Mouse (Mus musculus) heart, embryonic 16.5 days (tissue): ENCODE results near the gene Zfp94. TPM values are rescaled to one million over a fixed set of nuclear protein-coding genes. Genes with fewer than 3 reads are reported as not detected.

Source experiments
- ATAC-seq: fragments of 200-750 bp; cut with Nextera tagmentation; replicated peaks from 2 replicates; pipeline ENCODE4 v1.8.0; 2017; ENCODE audit warnings: moderate number of reproducible peaks; ENCODE audit not compliant: insufficient read depth, low FRiP score; ENCODE audit errors: extremely low read depth
- H3K27ac ChIP-seq: fragments of 300-500 bp; sonication (generic); 2 replicates; pipeline ENCODE4 v1.5.1; 2014; ENCODE audit warnings: mild to moderate bottlenecking, low read length, control low read depth, moderate library complexity
- H3K27me3 ChIP-seq: fragments of 300-500 bp; sonication (generic); 2 replicates; pipeline ENCODE4 v1.6.1; 2014; ENCODE audit warnings: low read length, mixed read lengths; ENCODE audit not compliant: control insufficient read depth, insufficient read depth
- H3K36me3 ChIP-seq: fragments of 300-500 bp; sonication (generic); 2 replicates; pipeline ENCODE4 v1.6.1; 2014; ENCODE audit not compliant: control insufficient read depth, insufficient read depth
- H3K4me1 ChIP-seq: fragments of 300-500 bp; sonication (generic); 2 replicates; pipeline ENCODE4 v1.6.1; 2014; ENCODE audit warnings: low read length, mixed read lengths; ENCODE audit not compliant: control insufficient read depth, insufficient read depth
- H3K4me2 ChIP-seq: fragments of 300-500 bp; sonication (generic); 2 replicates; pipeline ENCODE4 v1.6.1; 2014; ENCODE audit warnings: low read depth, mild to moderate bottlenecking, control low read depth, low read length
- H3K4me3 ChIP-seq: fragments of 300-500 bp; sonication (generic); 2 replicates; pipeline ENCODE4 v1.5.1; 2014; ENCODE audit warnings: mild to moderate bottlenecking, control low read depth, low read length
- H3K9ac ChIP-seq: fragments of 300-500 bp; sonication (generic); 2 replicates; pipeline ENCODE4 v1.6.1; 2014; ENCODE audit warnings: low read length, control low read depth
- H3K9me3 ChIP-seq: fragments of 300-500 bp; sonication (generic); replicated peaks from 2 replicates; pipeline ENCODE4 v1.6.1; 2016; ENCODE audit warnings: low read length; ENCODE audit not compliant: control insufficient read depth
- WGBS: fragments of 180-500 bp; shearing (Covaris S2); extraction: QIAGEN DNeasy Blood & Tissue Kit; methylation state at CpG from one replicate; pipeline ENCODE4 v1.1.7; 2014; 5-methylcytosine and 5-hydroxymethylcytosine counted together
- polyA plus RNA-seq: library from polyadenylated mRNA; unstranded; fragments of >200 nt; fragmentation: Nextera tagmentation; extraction: Ambion mirVana; gene quantifications from 2 replicates; pipeline ENCODE4 v1.2.1, GENCODE M21; 2015

Gene Zfp94
- polyA plus RNA-seq, 1 experiment from 2014 or later = 5.1 TPM

- 2% methylated on average over 12 of the region's 12 CpGs for WGBS
- Histone ChIP-seq H3K27ac (no peak overlapping the region), H3K36me3 (peaks cover 41% of the 10 kb centered on the region), H3K27me3 (no peaks in the 10 kb centered on the region), H3K4me3 (peak overlapping the region; percentile 87), H3K9ac (peak overlapping the region; percentile 89), H3K4me2 (peak overlapping the region; percentile 92), H3K4me1 (peaks cover 17% of the 10 kb centered on the region), H3K9me3 (no peaks in the 10 kb centered on the region)
- ATAC-seq = no peak
These were observed 17.9 kb downstream of the Zfp94 start for GRCm38 (mm10) chr7:24298635-24298972.

DNA sequence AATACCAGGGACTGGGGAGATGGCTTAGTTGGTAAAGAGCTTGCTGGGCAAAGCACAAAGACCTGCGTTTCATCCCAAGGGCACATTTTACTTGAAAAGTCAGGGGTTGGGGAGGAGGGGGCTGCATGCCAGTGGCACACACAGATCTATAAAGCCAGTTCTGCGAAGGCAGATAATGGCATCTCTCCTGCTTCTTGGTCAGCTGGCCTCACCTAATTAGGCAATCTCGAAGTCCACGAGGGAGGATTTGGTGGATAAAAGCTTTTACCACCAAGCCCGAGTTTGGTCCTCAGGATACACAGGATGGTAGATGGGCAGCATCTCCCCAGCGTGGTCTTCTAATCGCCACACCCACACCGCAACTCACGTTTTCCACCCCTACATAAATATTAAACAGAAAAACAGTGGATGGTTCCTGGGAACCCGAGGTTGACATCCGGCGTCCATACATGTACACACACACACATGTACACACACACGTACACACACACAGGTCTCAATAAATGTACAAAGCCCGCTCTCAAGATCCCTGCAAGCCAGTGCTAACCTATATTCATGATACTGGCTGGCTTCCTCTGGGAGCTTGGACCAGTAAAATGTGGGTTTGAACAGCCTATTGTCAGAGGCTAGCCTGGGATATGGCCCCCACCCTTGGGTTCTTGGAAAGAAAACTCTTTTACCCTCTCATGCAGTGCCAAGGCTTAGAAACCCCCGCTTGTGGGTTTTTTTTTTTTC, 18.9 kb downstream of the Zfp94 start:
- Histone ChIP-seq H3K27ac (no peak overlapping the region), H3K4me1 (peaks cover 17% of the 10 kb centered on the region), H3K27me3 (no peaks in the 10 kb centered on the region), H3K36me3 (peaks cover 37% of the 10 kb centered on the region), H3K4me2 (no peak overlapping the region), H3K4me3 (no peak overlapping the region), H3K9ac (no peak overlapping the region), H3K9me3 (no peaks in the 10 kb centered on the region)
- 89% methylated on average over 15 of the region's 15 CpGs for WGBS
- ATAC-seq = no peak

- ATAC-seq = no peak
- H3K4me1 ChIP-seq = peaks cover 17% of the 10 kb centered on the region
- WGBS = 95% methylated on average over 7 of the region's 7 CpGs
- H3K4me3 ChIP-seq = no peak overlapping the region
- H3K9ac ChIP-seq = no peak overlapping the region
- H3K27ac ChIP-seq = no peak overlapping the region
- peaks cover 42% of the 10 kb centered on the region for H3K36me3 ChIP-seq
- H3K9me3 ChIP-seq = no peaks in the 10 kb centered on the region
- H3K4me2 ChIP-seq = no peak overlapping the region
- no peaks in the 10 kb centered on the region for H3K27me3 ChIP-seq
These were observed 20.1 kb downstream of the Zfp94 start for GRCm38 (mm10) chr7:24296386-24296785.

- peaks cover 52% of the 10 kb centered on the region for H3K36me3 ChIP-seq
- H3K27ac ChIP-seq = no peak overlapping the region
- peaks cover 13% of the 10 kb centered on the region for H3K4me1 ChIP-seq
- H3K9ac ChIP-seq = no peak overlapping the region
- no peak overlapping the region for H3K4me2 ChIP-seq
- H3K27me3 ChIP-seq = no peaks in the 10 kb centered on the region
- no peaks in the 10 kb centered on the region for H3K9me3 ChIP-seq
- 94% methylated on average over 7 of the region's 7 CpGs for WGBS
- ATAC-seq = no peak
- H3K4me3 ChIP-seq = no peak overlapping the region
These were observed 21.1 kb downstream of the Zfp94 start for GRCm38 (mm10) chr7:24295376-24295775.

- H3K27me3 ChIP-seq = no peaks in the 10 kb centered on the region
- no peak overlapping the region for H3K9ac ChIP-seq
- no peaks in the 10 kb centered on the region for H3K9me3 ChIP-seq
- H3K4me3 ChIP-seq = no peak overlapping the region
- no peak for ATAC-seq
- peaks cover 7% of the 10 kb centered on the region for H3K4me1 ChIP-seq
- 96% methylated on average over 4 of the region's 4 CpGs for WGBS
- H3K27ac ChIP-seq = no peak overlapping the region
- peaks cover 57% of the 10 kb centered on the region for H3K36me3 ChIP-seq
- H3K4me2 ChIP-seq = no peak overlapping the region
These were observed 21.7 kb downstream of the Zfp94 start for GRCm38 (mm10) chr7:24294763-24295162.

DNA sequence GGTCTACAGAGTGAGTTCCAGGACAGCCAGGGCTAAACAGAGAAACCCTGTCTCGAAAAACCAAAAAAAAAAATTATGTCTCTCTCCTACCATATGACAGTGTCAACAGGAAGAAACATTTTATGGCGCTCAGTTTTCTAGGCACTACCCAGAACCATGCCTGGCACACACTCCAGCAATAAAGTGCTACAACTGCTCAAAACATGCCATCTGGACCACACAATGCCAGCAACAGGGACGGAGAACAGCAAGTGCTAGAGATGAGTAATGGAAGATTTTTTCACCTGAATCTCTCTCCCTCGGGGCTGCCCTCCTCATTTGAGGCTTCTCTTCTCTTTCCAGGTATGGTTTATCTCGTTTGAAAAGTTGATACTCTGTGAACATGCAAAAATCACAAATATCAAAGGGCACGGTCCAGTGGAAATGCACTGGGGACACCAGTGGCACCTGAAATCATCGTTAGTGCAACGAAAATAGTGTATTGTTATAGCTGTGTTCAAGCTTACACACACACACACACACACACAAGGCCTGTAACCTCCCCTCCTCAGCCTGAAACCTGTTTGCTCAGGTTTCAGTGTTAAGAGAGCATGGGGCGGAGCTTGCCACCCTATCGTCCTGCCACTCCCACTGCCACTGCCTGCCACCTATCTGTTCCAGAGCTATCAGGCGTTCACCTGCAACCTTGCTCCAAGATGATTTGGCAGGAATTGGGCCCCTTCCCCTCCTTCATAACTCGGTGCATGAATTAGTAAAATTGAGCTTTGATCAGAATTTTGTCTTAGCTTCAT, 23.2 kb downstream of the Zfp94 start:
- H3K4me3 ChIP-seq = no peak overlapping the region
- no peak overlapping the region for H3K27ac ChIP-seq
- no peak overlapping the region for H3K9ac ChIP-seq
- peaks cover 3% of the 10 kb centered on the region; the same call in 1 of the 2 replicates for H3K4me1 ChIP-seq
- no peaks in the 10 kb centered on the region for H3K9me3 ChIP-seq
- no peak overlapping the region for H3K4me2 ChIP-seq
- ATAC-seq = no peak
- H3K36me3 ChIP-seq = peaks cover 59% of the 10 kb centered on the region
- WGBS = 86% methylated on average over 12 of the region's 12 CpGs
- no peaks in the 10 kb centered on the region for H3K27me3 ChIP-seq

GRCm38 (mm10) chr7:24291387-24292090, 24.9 kb downstream of the Zfp94 start:
- no peak overlapping the region for H3K4me2 ChIP-seq
- no peak for ATAC-seq

DNA sequence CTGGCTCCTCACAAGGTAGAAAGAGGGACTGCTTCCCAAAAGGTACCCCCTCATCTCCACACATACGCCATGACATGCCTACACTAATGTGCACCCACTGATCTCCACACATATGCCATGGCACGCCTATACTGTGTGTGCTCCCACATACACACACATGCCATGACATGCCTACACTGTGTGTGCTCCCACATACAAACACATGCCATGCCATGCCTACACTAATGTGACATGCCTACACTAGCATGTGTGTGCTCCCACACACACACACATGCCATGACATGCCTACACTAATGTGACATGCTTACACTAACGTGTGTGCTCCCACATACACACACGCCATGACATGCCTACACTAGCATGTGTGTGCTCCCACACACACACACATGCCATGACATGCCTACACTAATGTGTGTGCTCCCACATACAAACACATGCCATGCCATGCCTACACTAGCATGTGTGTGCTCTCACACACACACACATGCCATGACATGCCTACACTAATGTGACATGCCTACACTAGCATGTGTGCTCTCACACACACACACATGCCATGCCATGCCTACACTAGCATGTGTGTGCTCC, 26.3 kb downstream of the Zfp94 start:
- ATAC-seq = no peak
- 91% methylated on average over 4 of the region's 4 CpGs for WGBS
- no peak overlapping the region for H3K4me3 ChIP-seq
- no peak overlapping the region for H3K27ac ChIP-seq
- H3K4me2 ChIP-seq = no peak overlapping the region
- H3K9ac ChIP-seq = no peak overlapping the region
- H3K36me3 ChIP-seq = peaks cover 47% of the 10 kb centered on the region
- no peaks in the 10 kb centered on the region for H3K4me1 ChIP-seq
- no peaks in the 10 kb centered on the region for H3K27me3 ChIP-seq
- H3K9me3 ChIP-seq = no peaks in the 10 kb centered on the region

More at GRCm38 (mm10) chr7:24291387-24292090, 24.9 kb downstream of the Zfp94 start:
- H3K4me1 ChIP-seq = no peaks in the 10 kb centered on the region
- H3K9ac ChIP-seq = no peak overlapping the region
- H3K9me3 ChIP-seq = no peaks in the 10 kb centered on the region
- no peaks in the 10 kb centered on the region for H3K27me3 ChIP-seq
- no peak overlapping the region for H3K4me3 ChIP-seq
- no peak overlapping the region for H3K27ac ChIP-seq
- peaks cover 56% of the 10 kb centered on the region for H3K36me3 ChIP-seq
- 81% methylated on average over 27 of the region's 27 CpGs for WGBS
